Mouse (Mus musculus): ENCODE measurements around the gene Gm6526.
"Not testable (repeated sequence)": the region's sequence is repeated elsewhere in the genome, so short reads cannot be mapped to it uniquely, and the experiment has no call there.

The Gm6526 gene

DNA sequence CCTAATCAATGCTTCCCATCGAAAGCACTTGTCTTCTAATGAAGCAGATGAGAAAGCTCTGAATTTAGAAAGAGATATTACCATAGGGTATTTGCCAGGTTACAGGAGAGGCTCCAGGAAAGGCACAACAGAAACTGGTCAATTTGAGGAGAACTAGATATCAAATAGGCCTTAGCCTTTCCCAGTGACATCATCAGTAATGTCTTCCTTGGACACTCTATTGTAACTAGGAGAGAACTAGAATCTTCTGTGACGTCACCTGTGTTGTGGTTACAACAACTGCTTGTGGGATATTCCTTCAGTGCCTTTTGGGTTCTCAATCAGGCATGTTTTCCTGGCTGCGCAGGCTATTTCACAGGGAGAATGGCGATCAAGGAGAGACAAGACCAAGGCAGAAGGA, at the start of gene Gm6526:
Gene Gm6526 (plus strand): TSS at position 301 of the 400 bp plus-strand sequence.
- not testable (repeated sequence) for DNase-seq (ENCODE audit: low spot score)

GRCm38 (mm10) chr14:43727385-43727784, 20.3 kb upstream of the Gm6526 start, which contains the start of gene Gm16506:
TSS of gene Gm16506 (minus strand) at chr14:43727485.
- DNase-seq (ENCODE audit: low spot score), result not testable (repeated sequence)

GRCm38 (mm10) chr14:43784645-43785044, 37.0 kb downstream of the Gm6526 start, which contains the start of gene Gm8180:
TSS of gene Gm8180 (minus strand) at chr14:43784745.
- not testable (repeated sequence) for DNase-seq (ENCODE audit: low spot score)

- DNase-seq (ENCODE audit: low spot score), result not testable (repeated sequence)
Measured at GRCm38 (mm10) chr14:43793811-43794210, 46.1 kb downstream of the Gm6526 start.

DNA sequence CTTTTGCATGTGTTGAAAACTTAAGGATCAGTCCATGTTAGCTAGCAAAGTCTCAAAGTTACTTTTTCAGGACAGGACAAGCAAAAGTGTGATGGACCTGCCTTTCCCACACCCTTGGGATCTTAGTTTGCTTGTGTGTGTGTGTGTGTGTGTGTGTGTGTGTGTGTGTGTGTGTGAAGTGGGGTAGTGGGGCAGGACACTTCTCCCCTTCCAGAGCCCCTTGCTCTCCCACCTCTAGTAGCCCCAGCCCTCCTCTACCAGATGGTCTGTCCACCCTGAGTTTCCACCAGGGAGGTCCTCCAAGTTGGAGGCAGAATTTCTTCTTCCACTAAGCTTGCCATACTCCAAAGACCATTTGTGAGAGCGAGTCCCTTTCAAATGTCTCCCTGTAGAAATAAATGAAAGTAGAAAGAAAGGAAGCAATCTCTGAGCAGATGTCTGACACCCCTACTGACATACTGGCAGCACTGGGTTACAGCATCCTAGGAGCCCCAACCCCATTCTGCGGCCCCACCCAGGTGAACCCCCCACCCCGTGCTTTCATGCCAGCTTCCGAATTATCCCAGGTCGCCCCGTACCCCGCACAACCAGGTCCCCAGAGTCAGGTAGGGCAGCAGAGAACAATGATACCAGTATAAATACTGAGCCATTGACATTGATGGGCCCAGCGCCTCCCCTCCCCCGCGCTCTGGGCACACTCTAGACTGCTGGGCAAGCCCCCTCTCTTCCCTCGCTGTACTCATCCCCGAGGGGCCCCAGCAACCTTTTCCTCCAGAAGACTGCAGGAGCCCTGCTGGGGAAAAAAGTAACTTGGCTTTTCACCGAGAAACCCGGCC, 48.6 kb downstream of the Gm6526 start:
- no peak for DNase-seq (ENCODE audit: low spot score)

DNA sequence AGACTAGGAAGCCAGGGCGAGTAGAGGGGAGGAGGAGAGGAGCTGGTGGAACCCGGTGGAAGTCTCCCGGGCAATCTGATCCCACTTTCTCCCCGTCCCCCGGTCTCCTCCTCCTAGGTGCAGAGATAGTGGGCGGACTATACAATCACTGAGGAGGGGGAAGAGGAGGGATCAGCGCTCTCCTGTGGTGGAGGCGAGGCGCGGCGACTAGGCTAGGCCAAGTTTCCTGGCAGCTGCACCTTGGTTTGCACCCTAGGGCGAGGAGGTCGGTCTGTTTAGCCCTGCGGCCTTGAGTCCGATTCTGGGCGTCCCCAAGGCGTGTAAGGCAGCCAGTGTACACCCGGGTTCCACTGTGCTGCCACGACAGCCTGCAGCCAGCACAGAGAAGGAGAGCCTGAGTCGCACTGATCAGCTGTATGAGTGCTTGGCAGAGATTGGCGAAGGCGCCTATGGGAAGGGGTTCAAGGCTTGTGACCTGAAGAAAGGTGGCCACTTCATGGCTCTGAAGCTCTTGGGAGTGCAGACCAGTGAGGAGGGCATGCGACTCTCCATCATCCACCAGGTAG, 49.3 kb downstream of the Gm6526 start:
- DNase-seq (ENCODE audit: low spot score), result not testable (repeated sequence)

DNA sequence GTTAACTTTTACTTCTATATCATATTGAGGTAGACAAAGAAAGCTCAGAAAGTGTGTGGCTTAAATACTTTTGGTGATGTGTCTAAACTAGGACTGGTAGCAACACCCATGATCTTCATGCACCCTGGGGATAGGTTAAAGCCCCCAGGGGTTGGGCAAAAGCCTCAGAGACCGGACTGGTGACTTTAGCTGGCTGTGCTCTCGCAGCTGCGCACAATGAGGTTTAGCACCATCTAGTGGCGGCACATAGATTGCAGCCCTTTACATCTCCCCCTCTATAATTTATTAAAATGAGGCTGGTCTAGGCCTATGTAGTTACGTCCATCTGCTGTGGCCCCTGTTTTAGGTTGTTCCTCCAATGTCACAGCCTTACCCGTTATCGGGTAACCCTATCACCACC, 56.8 kb downstream of the Gm6526 start:
- not testable (repeated sequence) for DNase-seq (ENCODE audit: low spot score)
